Mouse (Mus musculus) CH12.LX (cell line): Measurements from ENCODE around the gene Trim46. TPM values are rescaled to one million over a fixed set of nuclear protein-coding genes. Genes with fewer than 3 reads are reported as not detected.

Experiments
- DNase-seq: peaks from one replicate; pipeline ENCODE4 v3.0.0-alpha.2; 2013; ENCODE audit errors: extremely low read depth
- H3K27ac ChIP-seq: 2 replicates; pipeline ENCODE4 v1.5.1; 2012; ENCODE audit warnings: low read depth, mild to moderate bottlenecking, control low read depth, moderate library complexity; ENCODE audit not compliant: insufficient read depth
- H3K27me3 ChIP-seq: replicated peaks from 2 replicates; pipeline ENCODE3; 2012; ENCODE audit warnings: inconsistent platforms
- H3K36me3 ChIP-seq, 2 experiments: replicated peaks in 1 of 2; 2 replicates each; pipeline versions ENCODE3 to v1.6.1; 2012; ENCODE audit warnings: inconsistent platforms in 1 of 2, low read length in 1 of 2, mild to moderate bottlenecking in 1 of 2, mixed read lengths in 1 of 2, moderate library complexity in 1 of 2; ENCODE audit not compliant: control insufficient read depth in 1 of 2, insufficient read depth in 1 of 2
- H3K4me1 ChIP-seq, 2 experiments: 2 replicates each; pipeline ENCODE4 v1.6.1; 2012; ENCODE audit warnings: inconsistent platforms in 1 of 2, moderate library complexity in 1 of 2; ENCODE audit not compliant: insufficient read depth in 2 of 2, control insufficient read depth in 1 of 2
- H3K4me2 ChIP-seq: 2 replicates; pipeline ENCODE4 v1.6.1; 2012; ENCODE audit warnings: low read depth, mild to moderate bottlenecking, control low read depth; ENCODE audit not compliant: poor library complexity, insufficient read depth, severe bottlenecking
- H3K4me3 ChIP-seq, 3 experiments: fragments of 150-350 bp in 1 of 3; sonication (generic) in 1 of 3; replicated peaks in 1 of 3; 2 replicates each; pipeline versions ENCODE3 to v1.5.1; 2011 to 2012; ENCODE audit warnings: low read depth in 2 of 3, low read length in 2 of 3, mild to moderate bottlenecking in 2 of 3, moderate library complexity in 2 of 3, control low read depth in 1 of 3, improper control_type of control experiment in 1 of 3, inconsistent platforms in 1 of 3, mixed read lengths in 1 of 3; ENCODE audit not compliant: poor library complexity in 1 of 3
- H3K79me2 ChIP-seq: replicated peaks from 2 replicates; pipeline ENCODE4 v1.6.1; 2012; ENCODE audit warnings: mild to moderate bottlenecking, moderate library complexity; ENCODE audit not compliant: control insufficient read depth, poor library complexity, insufficient read depth, severe bottlenecking; ENCODE audit errors: extremely low read depth
- H3K9ac ChIP-seq: 2 replicates; pipeline ENCODE4 v1.6.1; 2012; ENCODE audit warnings: low read depth, mild to moderate bottlenecking, control low read depth, moderate library complexity; ENCODE audit not compliant: insufficient read depth
- H3K9me3 ChIP-seq: replicated peaks from 2 replicates; pipeline ENCODE3; 2012; ENCODE audit warnings: low read length, inconsistent platforms, mixed read lengths
- BHLHE40 ChIP-seq: IDR thresholded peaks from 2 replicates; pipeline ENCODE4 v1.6.1; 2011; ENCODE audit warnings: mild to moderate bottlenecking, low read depth, low read length, improper control_type of control experiment
- CHD1 ChIP-seq: IDR thresholded peaks from 2 replicates; pipeline ENCODE4 v1.6.1; 2012; ENCODE audit warnings: low read depth, low read length, improper control_type of control experiment, inconsistent platforms
- CHD2 ChIP-seq: IDR thresholded peaks from 2 replicates; pipeline ENCODE4 v1.6.1; 2011; ENCODE audit warnings: low read length, improper control_type of control experiment
- E2F4 ChIP-seq: IDR thresholded peaks from 2 replicates; pipeline ENCODE4 v1.6.1; 2011; ENCODE audit warnings: low read depth, low read length, improper control_type of control experiment; ENCODE audit not compliant: insufficient replicate concordance
- ELF1 ChIP-seq: IDR thresholded peaks from 2 replicates; pipeline ENCODE4 v1.6.1; 2014; ENCODE audit warnings: low read depth, mild to moderate bottlenecking, inconsistent platforms, low read length, improper control_type of control experiment
- GABPA ChIP-seq: IDR thresholded peaks from 2 replicates; pipeline ENCODE4 v1.6.1; 2012; ENCODE audit warnings: low read depth, low read length, improper control_type of control experiment, inconsistent platforms; ENCODE audit not compliant: insufficient replicate concordance
- IRF4 ChIP-seq: IDR thresholded peaks from 2 replicates; pipeline ENCODE4 v1.6.1; 2014; ENCODE audit warnings: low read depth, mild to moderate bottlenecking, inconsistent platforms, low read length, improper control_type of control experiment
- JUN ChIP-seq: IDR thresholded peaks from 2 replicates; pipeline ENCODE4 v1.6.1; 2011; ENCODE audit warnings: low read depth, mild to moderate bottlenecking, low read length, improper control_type of control experiment, moderate library complexity; ENCODE audit not compliant: insufficient read depth
- JUND ChIP-seq: conservative IDR thresholded peaks from 2 replicates; pipeline ENCODE4 v1.6.1; 2011; ENCODE audit warnings: low read depth, low read length, improper control_type of control experiment
- MAFK ChIP-seq: IDR thresholded peaks from 2 replicates; pipeline ENCODE4 v1.6.1; 2011; ENCODE audit warnings: low read length, improper control_type of control experiment; ENCODE audit not compliant: insufficient replicate concordance
- MAX ChIP-seq: IDR thresholded peaks from 2 replicates; pipeline ENCODE4 v1.6.1; 2011; ENCODE audit warnings: low read length, improper control_type of control experiment
- MAZ ChIP-seq: IDR thresholded peaks from 2 replicates; pipeline ENCODE4 v1.6.1; 2012; ENCODE audit warnings: low read depth, mild to moderate bottlenecking, inconsistent platforms, low read length, improper control_type of control experiment, moderate library complexity
- NELFE ChIP-seq: IDR thresholded peaks from 2 replicates; pipeline ENCODE4 v1.6.1; 2011; ENCODE audit warnings: low read depth, low read length, improper control_type of control experiment
- POLR2AphosphoS2 ChIP-seq: IDR thresholded peaks from 2 replicates; pipeline ENCODE4 v1.6.1; 2011; ENCODE audit warnings: low read depth, low read length, improper control_type of control experiment
- RAD21 ChIP-seq: IDR thresholded peaks from 2 replicates; pipeline ENCODE4 v1.6.1; 2011; ENCODE audit warnings: low read depth, mild to moderate bottlenecking, low read length, improper control_type of control experiment, moderate library complexity
- TBP ChIP-seq: conservative IDR thresholded peaks from 2 replicates; pipeline ENCODE4 v1.6.1; 2011; ENCODE audit warnings: low read depth, low read length, improper control_type of control experiment
- USF2 ChIP-seq: conservative IDR thresholded peaks from 2 replicates; pipeline ENCODE4 v1.6.1; 2011; ENCODE audit warnings: low read depth, low read length, improper control_type of control experiment
- ZC3H11A ChIP-seq: IDR thresholded peaks from 2 replicates; pipeline ENCODE4 v1.6.1; 2012; ENCODE audit warnings: low read depth, mild to moderate bottlenecking, inconsistent platforms, low read length, improper control_type of control experiment
- ZKSCAN1 ChIP-seq: IDR thresholded peaks from 2 replicates; pipeline ENCODE4 v1.6.1; 2012; ENCODE audit warnings: low read depth, inconsistent platforms, low read length, improper control_type of control experiment, borderline replicate concordance
- ZNF384 ChIP-seq: IDR thresholded peaks from 2 replicates; pipeline ENCODE4 v1.6.1; 2012; ENCODE audit warnings: low read depth, low read length, improper control_type of control experiment, inconsistent platforms
- dilution Hi-C: fragments of 300-500 bp; cut with MboI; formaldehyde crosslinking; loops from 2 replicates; pipeline ENCODE4 v1.14.3; 2020; ENCODE audit warnings: low sequenced_read_pairs; ENCODE audit not compliant: extremely low pct_unique_long_range_greater_than_20kb, extremely low pct_ligation_motif_present
- in situ Hi-C: fragments of 300-500 bp; cut with MboI; formaldehyde crosslinking; loops from 3 replicates; pipeline ENCODE4 v1.14.3; 2019; ENCODE audit warnings: low sequenced_read_pairs, low pct_ligation_motif_present, low pct_unique_long_range_greater_than_20kb, mixed read lengths
- polyA plus RNA-seq: library from polyadenylated mRNA; unstranded; fragments of >175 nt; gene quantifications from 2 replicates; pipeline ENCODE4 v1.2.1, GENCODE M21; 2012; ENCODE audit warnings: low read depth; ENCODE audit not compliant: insufficient read length
- total RNA-seq, 2 experiments: library from RNA; depleted of rRNA; stranded (reverse); fragments of 300-350 nt in 1 of 2; fragments of >200 nt in 1 of 2; gene quantifications; 2 replicates each; pipeline ENCODE4 v1.2.3; 2012 to 2014

Trim46 gene
- total and polyA plus RNA-seq, 3 experiments: 0.36 to 1.9 (median 1.4) TPM

GRCm38 (mm10) chr3:89285526-89285925 is 39.4 kb upstream of the Trim46 start:
- Histone ChIP-seq H3K4me3 (no peak overlapping the region), H3K79me2 (no peaks in the 10 kb centered on the region), H3K36me3 (no peaks in the 10 kb centered on the region), H3K9me3 (no peaks in the 10 kb centered on the region), H3K27ac (no peak overlapping the region), H3K4me1 (peaks cover 15 to 46% of the 10 kb centered on the region in 2 experiments), H3K4me2 (no peak overlapping the region), H3K27me3 (no peaks in the 10 kb centered on the region), H3K9ac (no peak overlapping the region)
- no peak for TF ChIP-seq GABPA
- no peak for TF ChIP-seq MAFK
- no peak for TF ChIP-seq ZC3H11A
- TF ChIP-seq ZNF384: no peak
- TF ChIP-seq JUND: no peak
- dilution Hi-C loops (no loop called here), in situ Hi-C loops (no loop called here)
- DNase-seq: no peak

- in situ Hi-C loops: no loop called here
Observed at GRCm38 (mm10) chr3:89284261-89284660, 38.2 kb upstream of the Trim46 start.

GRCm38 (mm10) chr3:89282291-89282643 is 36.2 kb upstream of the Trim46 start:
- dilution Hi-C loops: no loop called here
- H3K27ac ChIP-seq: no peak overlapping the region
- H3K9me3 ChIP-seq: no peaks in the 10 kb centered on the region
- H3K4me3 ChIP-seq: no peak overlapping the region
- TF ChIP-seq CHD1: no peak
- no peak for TF ChIP-seq ZKSCAN1
- TF ChIP-seq MAX: no peak
- TF ChIP-seq CHD2: no peak
- TF ChIP-seq USF2: no peak
- TF ChIP-seq, all 38 proteins: peak for 0
- H3K4me1 ChIP-seq: peaks cover 20 to 39% of the 10 kb centered on the region in 2 experiments
- H3K36me3 ChIP-seq: no peaks in the 10 kb centered on the region
- H3K4me2 ChIP-seq: no peak overlapping the region
- in situ Hi-C loops: no loop called here
- peaks cover 7% of the 10 kb centered on the region for H3K27me3 ChIP-seq
- no peaks in the 10 kb centered on the region for H3K79me2 ChIP-seq
- no peak overlapping the region for H3K9ac ChIP-seq
- no peak for DNase-seq

More at GRCm38 (mm10) chr3:89284261-89284660, 38.2 kb upstream of the Trim46 start:
- no peak overlapping the region for H3K9ac ChIP-seq
- H3K4me3 ChIP-seq: no peak overlapping the region
- H3K79me2 ChIP-seq: no peaks in the 10 kb centered on the region
- H3K27me3 ChIP-seq: no peaks in the 10 kb centered on the region
- H3K36me3 ChIP-seq: no peaks in the 10 kb centered on the region
- H3K27ac ChIP-seq: no peak overlapping the region
- no peaks in the 10 kb centered on the region for H3K9me3 ChIP-seq
- H3K4me1 ChIP-seq: peaks cover 20 to 55% of the 10 kb centered on the region in 2 experiments
- dilution Hi-C loops: no loop called here
- DNase-seq: no peak
- no peak for TF ChIP-seq BHLHE40
- no peak for TF ChIP-seq E2F4
- TF ChIP-seq ELF1: no peak
- TF ChIP-seq RAD21: no peak
- no peak for TF ChIP-seq ZKSCAN1
- no peak for TF ChIP-seq ZNF384
- TF ChIP-seq JUN: no peak
- no peak for TF ChIP-seq MAZ
- no peak for TF ChIP-seq POLR2AphosphoS2
- TF ChIP-seq GABPA: no peak
- no peak for TF ChIP-seq IRF4
- TF ChIP-seq NELFE: no peak
- no peak for TF ChIP-seq ZC3H11A
- no peak for TF ChIP-seq TBP
- H3K4me2 ChIP-seq: no peak overlapping the region
